Mouse (Mus musculus) left cerebral cortex, adult 9 months (tissue): ENCODE results near the gene Rnase2b.
"Not testable (repeated sequence)": the region's sequence is repeated elsewhere in the genome, so short reads cannot be mapped to it uniquely, and the experiment has no call there.

Experiments
- DNase-seq, 2 experiments: peaks; one replicate each; pipeline ENCODE4 v3.0.0; 2022; ENCODE audit warnings: low spot score in 2 of 2

Rnase2b gene

DNA sequence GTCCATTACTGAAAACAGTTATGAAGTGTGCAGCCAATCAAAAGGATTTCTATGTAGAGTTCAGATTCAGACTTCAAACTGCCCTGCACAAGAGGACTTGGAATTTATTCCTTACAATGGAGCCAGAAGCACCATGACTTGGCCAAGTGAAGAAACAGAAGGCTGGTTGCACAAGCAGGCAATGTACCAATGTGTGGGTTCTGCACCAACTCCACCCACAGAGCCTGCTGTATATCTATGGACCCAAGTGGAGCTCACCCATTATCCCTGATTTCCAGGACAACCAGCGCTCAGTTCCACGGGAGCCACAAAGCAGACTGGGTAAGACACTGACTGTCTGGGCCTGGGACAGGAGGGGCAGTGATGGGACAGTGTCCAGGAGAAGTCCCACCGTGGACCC lies at the start of gene Rnase2b:
Gene Rnase2b, plus strand, starts transcription at position 285 of the 400 bp plus-strand sequence.
- not testable (repeated sequence) for DNase-seq

DNA sequence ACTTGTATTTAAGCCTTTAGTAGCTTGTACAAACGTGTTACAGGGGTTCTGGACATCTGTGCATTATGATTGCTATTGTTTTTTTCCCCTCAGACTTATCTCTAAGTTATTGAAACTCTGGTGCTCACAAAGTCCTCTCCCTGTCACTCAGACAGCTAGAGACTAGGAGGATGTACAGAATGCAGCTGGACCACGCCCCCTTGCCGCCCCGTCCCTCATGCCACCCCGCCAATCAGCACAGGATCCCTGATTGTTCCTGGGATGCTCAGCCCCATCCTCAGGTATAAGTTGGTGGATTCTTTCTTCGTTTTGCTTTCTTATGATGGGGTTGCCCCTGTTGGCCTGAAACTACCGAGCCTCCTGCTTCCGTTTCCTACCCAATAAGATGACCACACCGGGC lies 48.6 kb upstream of the Rnase2b start:
- no peak for DNase-seq

DNA sequence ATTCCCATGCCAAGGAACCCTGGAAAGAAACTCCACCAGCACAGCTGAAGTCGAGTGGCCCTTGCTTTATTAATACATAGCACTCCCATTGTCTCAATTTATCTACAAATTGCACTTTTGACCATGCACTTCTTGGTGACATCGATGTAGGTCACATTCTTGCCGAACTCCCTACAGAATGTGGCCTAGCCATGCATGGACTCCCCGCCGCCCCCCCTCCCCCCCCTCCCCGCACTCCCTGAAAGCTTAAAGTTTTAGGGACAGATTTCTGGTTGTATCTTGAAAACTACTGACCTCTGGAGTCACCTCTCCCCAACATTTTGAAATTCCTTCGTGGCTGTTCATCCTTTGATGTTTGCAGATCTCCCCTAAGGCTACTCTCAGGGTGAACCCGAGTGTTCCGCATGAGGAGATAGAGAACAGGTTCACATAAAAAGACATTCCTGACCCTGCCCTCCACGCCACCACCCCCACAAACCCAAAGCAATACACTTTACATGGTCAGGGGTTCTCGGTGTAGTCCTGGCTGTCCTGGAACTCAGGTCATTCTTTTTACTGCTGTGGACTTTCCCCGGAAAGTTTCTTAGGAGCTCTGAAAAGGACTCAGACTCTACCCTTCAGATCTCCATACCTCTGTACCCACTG lies 48.0 kb upstream of the Rnase2b start, which contains the start of gene Eddm3b:
Gene Eddm3b, plus strand, starts transcription at position 511 of the 645 bp plus-strand sequence.
- DNase-seq, result no peak

DNA sequence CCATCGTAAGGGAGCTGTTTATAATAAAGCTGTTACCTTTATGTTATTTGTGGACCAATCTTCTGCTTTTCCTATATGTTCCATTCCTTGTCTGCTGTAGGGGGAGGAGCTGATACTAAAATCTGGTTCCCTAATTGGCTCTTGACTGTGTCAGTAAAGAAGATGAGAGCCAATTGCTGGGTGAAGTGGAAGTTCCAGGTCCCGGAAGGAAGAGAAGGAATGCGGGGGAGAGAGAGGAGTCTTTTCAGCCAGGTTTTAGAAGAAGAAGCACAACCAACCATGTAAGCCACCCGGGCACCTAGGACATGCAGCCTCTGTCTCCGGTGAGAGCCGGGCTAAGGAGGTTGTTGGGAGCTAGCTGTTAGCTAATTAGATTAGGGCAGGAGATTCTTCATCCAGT lies 36.4 kb upstream of the Rnase2b start:
- no peak for DNase-seq

DNA sequence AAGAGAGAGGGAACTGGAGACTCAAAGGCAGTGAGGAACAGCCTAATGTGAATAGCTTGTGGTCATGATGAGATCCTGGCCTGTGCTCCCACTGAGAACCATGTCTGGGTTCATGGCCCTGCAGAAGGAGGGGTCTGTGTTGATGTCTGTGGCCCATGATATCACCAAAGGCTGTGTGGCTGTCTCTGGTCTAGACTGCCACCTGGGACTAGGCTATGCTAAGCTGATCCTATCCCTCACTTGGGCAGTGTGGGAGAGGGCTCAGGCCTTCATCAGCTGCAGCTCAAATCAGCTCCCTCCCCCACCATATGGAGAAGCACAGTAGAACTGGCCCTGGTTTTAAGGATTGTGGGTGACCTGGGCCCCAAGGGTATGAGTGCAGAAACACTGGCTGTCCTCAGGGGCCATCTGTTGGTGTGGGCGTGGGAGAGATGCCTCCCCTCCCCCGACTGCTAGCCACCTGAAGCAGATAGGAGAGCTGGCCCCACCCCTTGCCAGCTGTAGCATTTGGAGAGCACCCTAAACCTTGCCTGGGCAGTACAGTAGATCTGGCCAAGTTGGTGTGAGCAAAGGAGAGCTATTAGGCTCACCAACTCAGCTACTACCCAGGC lies 34.3 kb upstream of the Rnase2b start:
- no peak for DNase-seq

DNA sequence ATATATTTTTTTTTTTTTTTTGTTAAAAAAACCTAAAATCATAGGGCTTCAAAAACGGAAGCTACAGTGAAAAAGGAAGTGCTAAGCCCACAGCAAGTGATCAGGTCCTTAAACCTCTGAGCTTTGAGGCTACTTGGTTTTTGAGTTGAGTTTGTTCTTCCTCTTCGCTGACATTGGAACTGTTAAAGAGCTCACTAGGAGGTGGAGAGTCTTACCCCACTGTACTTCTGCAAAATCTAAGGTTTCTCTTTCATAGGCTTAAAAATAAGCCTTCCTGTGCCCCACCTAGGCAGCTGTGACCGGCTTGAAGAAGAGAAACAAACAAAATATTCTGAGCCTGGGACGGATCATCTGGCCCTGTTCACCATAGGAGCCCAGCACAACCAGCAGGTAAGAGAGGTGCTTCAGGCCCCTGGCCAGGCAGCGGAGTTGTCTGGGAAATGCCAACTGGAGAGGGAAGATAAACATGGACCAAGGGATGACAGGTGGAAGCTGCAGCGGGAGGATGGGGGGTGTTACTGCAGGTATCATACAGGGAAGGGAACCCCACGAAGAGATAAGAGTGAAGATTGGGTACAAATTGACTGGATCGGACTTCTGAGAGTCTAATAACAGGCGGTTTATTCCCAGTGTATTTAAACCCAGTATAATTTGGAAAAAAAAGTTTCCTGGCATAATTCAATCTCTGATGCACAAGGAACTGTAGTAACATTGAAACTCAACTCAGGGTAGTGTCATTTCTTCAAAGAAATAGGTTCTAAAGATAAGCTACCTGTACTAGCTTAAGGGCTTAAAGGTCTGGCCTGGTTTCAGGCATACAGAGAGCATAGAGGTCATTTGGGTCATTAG lies 33.1 kb upstream of the Rnase2b start:
- no peak for DNase-seq

DNA sequence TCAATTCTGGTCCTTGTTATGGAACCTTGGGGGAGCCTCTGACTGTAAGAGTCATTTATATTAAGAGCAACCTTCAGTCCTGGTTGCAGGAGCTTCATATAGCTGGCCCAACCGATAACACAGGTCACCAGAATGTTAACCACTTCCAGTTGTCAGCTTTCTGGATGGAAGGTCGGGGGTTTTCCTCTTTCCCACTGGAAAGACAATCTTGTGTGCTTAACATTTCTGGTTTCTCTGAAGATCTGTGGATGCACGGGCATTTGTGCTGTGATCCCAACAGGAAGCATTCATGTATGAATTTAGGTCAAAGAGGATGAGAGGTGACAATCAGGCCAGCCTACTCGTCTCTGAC lies 32.5 kb upstream of the Rnase2b start:
- DNase-seq, result no peak

DNA sequence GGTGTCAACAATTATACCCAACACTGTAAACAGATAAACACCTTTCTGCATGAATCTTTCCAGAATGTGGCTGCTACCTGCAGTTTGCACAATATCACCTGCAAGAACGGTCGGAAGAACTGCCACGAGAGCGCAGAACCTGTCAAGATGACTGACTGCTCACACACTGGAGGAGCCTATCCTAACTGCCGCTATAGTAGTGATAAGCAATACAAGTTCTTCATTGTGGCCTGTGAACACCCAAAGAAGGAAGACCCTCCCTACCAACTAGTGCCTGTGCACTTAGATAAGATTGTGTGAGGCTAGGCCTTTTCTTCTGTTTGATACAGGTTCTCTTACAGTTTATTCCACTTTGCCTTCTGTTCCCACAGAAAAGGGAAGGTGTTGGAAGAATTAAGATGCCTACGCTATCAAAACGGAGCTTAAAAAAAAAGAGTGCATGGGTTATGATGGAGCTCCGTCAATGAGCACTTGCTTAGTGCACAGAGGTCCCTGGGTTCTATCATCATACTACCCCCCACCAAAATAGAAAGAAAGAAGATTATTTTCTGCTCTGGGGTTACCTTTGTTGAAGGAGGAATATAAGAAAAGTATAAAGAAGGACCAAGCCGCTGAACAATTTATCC lies 31.6 kb upstream of the Rnase2b start:
- no peak for DNase-seq

DNA sequence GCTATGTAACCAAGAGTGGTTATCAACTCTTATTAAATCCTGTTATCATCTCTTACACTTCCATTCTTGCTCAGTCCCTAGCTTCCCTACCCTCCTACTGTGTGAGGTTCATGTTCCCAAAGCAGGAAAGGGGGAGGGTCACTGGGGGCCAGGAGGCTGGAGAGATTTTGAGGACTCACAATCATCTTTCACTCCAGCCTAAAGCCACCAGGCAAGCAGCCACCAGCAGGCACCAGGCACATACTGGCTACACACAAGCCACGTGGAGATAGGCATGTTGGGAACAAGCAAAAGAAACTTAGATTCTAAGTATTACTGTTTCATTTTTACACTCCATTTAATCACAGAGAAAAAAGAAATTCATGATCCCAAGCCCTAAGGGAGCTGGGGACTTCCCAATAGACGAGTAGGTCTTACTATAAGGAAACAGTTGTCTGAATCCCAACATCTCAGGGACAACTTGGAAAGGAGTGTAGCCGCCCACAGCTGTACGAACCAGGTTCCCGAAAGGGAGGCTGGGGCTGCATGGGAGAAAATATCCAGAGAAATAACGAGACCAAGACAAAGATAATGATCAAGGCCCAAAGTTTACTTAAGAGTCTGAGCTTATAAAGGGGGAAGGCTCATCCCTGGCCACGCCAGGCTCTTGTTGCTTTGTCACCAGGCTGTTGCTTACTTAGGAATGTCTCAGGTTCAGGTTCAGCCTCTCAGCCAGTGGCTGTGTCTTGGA lies 30.8 kb upstream of the Rnase2b start:
- no peak for DNase-seq

DNA sequence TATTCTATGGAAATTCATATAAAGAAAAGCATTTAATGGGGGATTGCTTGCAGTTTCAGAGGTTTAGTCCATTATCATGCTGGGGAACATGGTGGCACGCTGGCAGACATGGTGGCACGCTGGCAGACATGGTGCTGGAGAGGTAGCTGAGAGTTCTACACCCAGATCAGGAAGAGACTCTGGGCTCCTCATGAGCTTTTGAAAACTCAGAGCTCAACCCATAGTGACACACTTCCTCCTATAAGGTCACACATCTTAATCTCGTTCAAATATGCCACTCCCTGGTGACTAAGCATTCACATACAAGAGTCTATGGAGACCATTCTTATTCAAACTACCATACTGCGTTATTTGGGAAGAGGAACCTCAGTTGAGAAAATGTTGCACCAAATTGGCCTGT lies 29.7 kb upstream of the Rnase2b start:
- no peak for DNase-seq

DNA sequence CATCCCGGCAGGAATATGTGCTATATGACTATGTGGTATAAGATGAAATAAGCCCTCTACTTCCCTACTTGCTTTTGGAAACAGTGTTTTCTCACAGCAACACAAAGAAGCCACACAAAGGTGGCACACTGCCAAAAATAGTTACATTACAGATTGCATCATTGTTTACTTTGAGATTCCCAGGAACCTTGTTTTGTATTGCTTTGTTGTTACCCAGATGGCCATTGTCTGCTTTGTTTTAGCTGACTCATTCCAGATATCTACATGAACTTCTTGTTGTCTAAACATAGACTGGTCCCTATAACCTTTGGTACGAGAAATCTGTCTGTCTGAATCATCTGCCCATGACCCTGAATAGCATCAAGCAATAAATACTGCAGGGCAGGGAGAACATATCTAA lies 21.7 kb upstream of the Rnase2b start:
- DNase-seq, result no peak

DNA sequence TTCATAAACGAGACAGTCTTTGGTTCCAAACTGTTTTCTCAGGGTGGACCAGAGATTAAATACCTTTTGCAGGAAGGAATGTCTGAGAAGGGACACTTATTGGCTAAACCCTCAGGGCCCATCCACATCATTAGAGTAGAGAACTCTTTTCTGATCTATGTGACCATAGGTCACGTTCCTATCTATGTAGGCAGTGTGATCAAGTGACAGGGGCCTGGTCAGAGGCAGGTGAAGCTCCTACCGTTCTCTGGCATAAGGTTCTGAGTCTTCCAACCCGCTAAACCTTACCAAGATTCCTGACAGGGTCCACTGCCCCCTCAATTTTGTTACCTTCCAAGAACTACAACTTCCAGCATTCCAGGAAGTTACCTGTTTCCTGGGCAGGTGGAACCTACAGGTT lies 19.9 kb upstream of the Rnase2b start:
- DNase-seq, result no peak

DNA sequence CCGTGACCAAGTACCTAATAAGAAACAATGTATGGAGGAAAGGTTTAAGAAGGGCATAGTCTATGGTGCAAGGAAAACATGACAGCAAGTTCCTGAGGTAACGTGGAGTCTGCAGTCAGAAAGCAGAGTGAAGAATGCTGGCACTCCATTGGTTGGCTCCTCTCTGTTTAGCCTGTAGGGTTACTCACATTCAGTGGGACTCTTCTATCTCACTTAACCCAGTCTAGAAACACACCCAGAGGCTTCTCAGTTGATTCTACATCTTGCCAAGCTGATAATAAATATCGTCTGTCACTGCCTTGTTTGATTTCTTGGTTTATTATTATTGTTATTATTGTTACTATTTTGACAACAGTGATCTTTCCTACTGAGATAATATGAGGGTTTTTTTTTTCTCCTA lies 19.5 kb upstream of the Rnase2b start:
- DNase-seq, result no peak

DNA sequence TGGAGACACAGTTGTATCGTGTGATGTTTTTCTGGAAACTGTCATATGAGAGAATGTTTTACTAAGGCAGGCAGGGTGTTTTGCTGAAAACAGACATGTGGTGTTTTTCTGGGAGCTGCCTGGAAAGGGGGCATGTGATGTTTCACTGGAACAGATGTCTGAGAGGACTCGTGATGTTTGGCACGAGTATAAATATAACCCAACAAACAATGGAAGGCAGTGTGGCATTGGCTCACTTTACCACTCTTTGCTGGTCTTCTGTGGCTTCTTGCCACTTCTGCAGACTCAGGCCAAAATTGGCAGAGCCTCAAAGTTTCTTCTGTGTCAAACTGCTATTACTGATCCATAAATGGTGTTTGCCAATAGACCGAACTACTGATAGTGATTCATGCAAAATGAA lies 18.8 kb upstream of the Rnase2b start:
- DNase-seq, result peak; percentile 23

DNA sequence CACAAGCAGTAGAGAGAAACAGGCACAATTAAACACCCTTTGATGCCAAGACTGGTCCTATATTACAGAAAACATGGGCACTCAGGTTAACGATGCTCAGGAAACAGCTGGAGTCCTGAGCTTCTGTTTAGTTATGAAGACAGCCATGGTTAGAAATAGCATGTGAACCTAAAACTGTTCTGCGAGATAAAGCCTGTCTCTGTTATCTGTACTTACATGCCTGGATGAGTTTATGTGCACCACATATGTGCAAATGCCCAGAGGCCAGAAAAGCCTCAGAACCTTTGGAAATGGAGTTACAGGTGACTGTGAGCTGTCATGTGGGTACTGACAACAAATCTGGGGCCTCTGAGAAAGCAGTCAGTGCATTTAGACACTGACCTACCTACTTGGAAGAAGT lies 18.1 kb upstream of the Rnase2b start:
- no peak for DNase-seq

DNA sequence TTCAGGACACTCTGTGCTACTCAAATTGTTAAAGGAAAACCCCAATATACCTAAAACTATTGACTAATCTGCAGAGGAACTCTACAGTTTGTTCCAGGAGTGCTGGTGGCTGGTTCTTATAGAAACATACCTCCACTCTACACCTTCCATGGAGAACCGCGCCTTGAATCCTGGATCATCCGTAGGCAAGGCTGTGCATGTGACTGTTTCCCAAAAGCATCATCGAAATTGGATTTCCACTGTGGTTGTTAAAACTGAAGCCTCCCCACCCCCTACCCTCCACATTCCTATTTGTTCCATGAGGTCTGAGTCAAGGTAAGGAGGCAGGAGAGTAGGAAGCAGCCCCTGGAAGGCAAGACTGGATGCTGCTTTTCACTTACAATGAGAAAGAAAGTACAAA lies 17.6 kb upstream of the Rnase2b start:
- DNase-seq, result no peak

DNA sequence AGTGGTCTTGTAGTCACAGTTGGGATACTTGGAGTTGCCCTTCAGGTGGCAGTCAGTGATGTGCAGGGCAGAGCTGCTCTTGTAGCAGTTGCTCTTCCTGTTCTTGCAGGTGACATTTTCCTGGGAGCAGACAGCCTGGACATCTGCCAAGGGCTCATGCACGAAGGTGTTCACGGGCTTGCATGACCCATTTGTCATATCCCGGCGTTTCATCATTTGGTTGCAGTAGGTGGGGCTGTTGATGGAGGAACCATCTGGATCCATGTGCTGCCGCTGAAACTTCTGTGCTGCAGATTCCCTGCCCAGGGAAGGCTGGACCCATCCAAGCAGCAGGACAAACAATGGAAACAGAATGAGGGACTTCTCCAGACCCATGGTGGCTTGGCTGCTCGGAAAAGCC lies 16.5 kb upstream of the Rnase2b start:
- no peak for DNase-seq

DNA sequence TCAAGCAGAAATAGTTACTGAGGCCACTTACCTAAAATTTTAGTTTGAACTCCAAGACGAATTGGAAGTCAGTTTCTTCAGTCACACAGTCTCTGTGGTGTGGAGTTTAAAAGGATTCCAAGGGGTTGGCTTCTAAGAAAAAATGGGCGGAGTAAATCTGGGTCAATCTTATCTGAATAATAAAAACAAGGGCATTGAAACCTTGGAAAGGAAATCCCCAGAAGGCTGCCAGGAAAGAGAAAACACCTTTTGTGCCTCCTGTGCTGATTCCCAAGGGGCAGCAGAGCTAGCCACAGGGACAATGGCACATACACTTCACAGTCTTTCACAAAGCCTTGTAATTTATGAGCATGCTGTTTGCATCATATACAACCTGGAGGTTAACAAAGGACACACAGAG lies 15.4 kb upstream of the Rnase2b start, which contains the start of gene Rnase1:
Gene Rnase1, minus strand, starts transcription at position 101 of the 400 bp plus-strand sequence.
- DNase-seq, result no peak

DNA sequence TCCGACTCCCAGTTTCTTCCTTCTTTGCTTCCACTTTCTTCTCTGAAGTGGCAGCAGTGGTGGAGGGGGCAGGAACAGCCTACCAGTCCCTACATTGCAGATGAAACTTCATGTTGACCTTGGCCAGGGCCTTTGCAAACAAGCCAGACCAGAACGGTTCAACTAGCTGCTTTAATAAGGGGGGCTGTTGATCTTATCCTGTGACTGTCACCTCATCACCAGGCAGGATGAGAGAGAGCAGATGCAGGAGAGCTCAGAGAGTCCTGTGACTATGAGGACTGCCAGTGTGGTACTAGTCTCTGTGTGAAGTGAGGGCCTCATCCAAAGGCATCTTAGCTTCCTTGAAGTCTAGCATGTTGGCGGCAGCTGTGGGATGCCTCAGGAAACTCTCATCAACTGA lies 14.1 kb upstream of the Rnase2b start:
- DNase-seq, result no peak

DNA sequence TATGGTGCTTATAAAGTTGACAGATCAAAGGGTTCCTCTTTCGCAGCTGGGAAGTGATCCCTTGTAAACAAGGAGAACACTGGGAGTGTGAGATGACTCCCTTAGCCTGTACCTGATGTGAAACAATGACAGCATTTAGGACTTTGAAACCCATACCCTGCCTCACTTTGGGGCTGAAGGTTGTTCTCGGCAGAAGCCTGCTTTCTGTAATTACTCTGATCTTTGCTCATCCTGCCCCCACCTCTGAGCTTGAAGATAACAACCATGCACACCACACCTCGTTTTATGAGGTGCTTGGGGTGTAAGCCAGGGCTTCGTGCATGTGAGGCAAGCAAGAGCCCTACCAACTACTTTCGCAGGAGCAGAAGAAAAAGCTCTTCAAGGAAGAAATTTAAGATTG lies 12.9 kb upstream of the Rnase2b start:
- DNase-seq, result no peak

DNA sequence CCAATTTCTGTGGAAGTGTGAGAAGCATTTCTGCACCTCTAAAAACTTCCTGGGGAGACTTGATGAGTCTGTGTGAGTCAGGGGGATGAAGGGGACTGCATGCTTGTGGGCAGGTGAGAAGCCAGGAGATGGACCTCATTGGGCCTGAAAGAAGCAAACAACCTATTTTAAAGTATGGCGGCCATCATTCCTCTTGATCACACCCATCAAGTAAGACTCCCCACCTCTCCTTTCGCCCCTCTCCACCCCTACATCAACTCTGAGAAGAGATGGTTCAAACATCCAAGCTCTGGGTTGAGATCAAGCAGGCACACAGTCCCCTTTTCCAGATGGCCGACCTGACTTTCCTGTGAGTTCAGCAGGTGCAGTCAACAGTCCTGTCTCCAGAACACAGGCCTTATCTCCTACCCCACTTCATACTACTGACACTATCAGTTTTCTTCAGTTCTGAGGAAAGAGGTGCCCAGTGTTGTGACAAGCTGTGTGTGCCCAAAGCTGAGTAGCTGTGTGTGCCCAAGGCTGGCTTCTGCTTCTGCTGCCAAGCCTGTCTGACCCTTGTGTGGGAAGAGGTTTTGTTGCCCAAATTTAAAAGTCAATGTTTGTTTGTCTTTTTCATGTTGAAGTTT lies 11.7 kb upstream of the Rnase2b start:
- DNase-seq, result no peak
